Mouse (Mus musculus) ES-Bruce4 (cell line): ENCODE data around the gene Bhlhe40.

Experiments used
- CTCF ChIP-seq: IDR thresholded peaks from one replicate; pipeline ENCODE4 v1.8.1; 2011; ENCODE audit warnings: low read depth, low read length
- EP300 ChIP-seq: IDR thresholded peaks from 2 replicates; pipeline ENCODE4 v1.6.1; 2011; ENCODE audit warnings: low read depth, low read length; ENCODE audit not compliant: insufficient read depth
- POLR2A ChIP-seq: IDR thresholded peaks from one replicate; pipeline ENCODE4 v1.8.1; 2011; ENCODE audit warnings: low read length; ENCODE audit not compliant: insufficient read depth

- TF ChIP-seq EP300 (no peak), CTCF (no peak), POLR2A (no peak)
These were observed 36.4 kb downstream of the Bhlhe40 start for GRCm38 (mm10) chr6:108696822-108697202.
